Mouse (Mus musculus): Measurements from ENCODE around the gene Flt3l.
"Not testable (repeated sequence)": the region's sequence is repeated elsewhere in the genome, so short reads cannot be mapped to it uniquely, and the experiment has no call there.

- not testable (repeated sequence) for TF ChIP-seq POLR2A (IDR thresholded peaks at IDR 0.05; ENCODE audit: borderline replicate concordance, insufficient read depth, low read length); CTCF (IDR thresholded peaks at IDR 0.05; ENCODE audit: borderline replicate concordance, insufficient read depth, low read depth, low read length)
These were observed 10.6 kb downstream of the Flt3l start for GRCm38 (mm10) chr7:45125649-45126048.
